Comparison of ENCODE assay signal across 8 mouse cellular contexts in genomic region chr6:86747171-86747570, GRCm38 (mm10). TPM values are rescaled to one million over a fixed set of nuclear protein-coding genes. Genes with fewer than 3 reads are reported as not detected.
DNase-seq lines count a peak whose midpoint lies in the region; ATAC-seq and TF ChIP-seq lines count a peak whose summit lies in the region.

No protein-coding gene starts in this region.

- H3K4me3 ChIP-seq in liver, embryonic 12.5 days: no peak overlapping the region
- no peak overlapping the region for H3K4me3 ChIP-seq in limb, embryonic 14.5 days (replicated peaks; ENCODE audit: low read length)

- no peak overlapping the region for H3K27ac ChIP-seq in liver, embryonic 12.5 days
- no peak overlapping the region for H3K27ac ChIP-seq in limb, embryonic 14.5 days (replicated peaks; ENCODE audit: low read depth, low read length)

- no peak overlapping the region for H3K4me2 ChIP-seq in liver, embryonic 12.5 days
- no peak overlapping the region for H3K4me2 ChIP-seq in limb, embryonic 14.5 days (replicated peaks; ENCODE audit: low read depth, low read length, severe bottlenecking)

- DNase-seq in CD4-positive, CD25-positive, alpha-beta regulatory T cell, adult 2 months (ENCODE audit: low read depth, low spot score): peak; percentile 76
- peak; percentile 48 for DNase-seq in liver
- peak; percentile 81 for DNase-seq in brain, embryonic 14.5 days (ENCODE audit: low read depth)
- peak; percentile 62 for DNase-seq in forelimb bud, embryonic 11.5 days (ENCODE audit: low read depth, low spot score)
- peak; percentile 55 for DNase-seq in limb, embryonic 14.5 days (ENCODE audit: low spot score)
- peak; percentile 56 for DNase-seq in skeletal muscle tissue, adult 2 months (ENCODE audit: low read depth, low spot score)

- peaks cover 9% of the 10 kb centered on the region; the same call in 1 of the 2 replicates for H3K4me1 ChIP-seq in liver, embryonic 12.5 days
- H3K4me1 ChIP-seq in limb, embryonic 14.5 days (ENCODE audit: control insufficient read depth, insufficient read depth, low read length): no peaks in the 10 kb centered on the region

- no peak for ATAC-seq in CD4-positive, CD25-positive, alpha-beta regulatory T cell, adult 4 months
- ATAC-seq in liver, embryonic 12.5 days: no peak
- ATAC-seq in limb, embryonic 14.5 days (ENCODE audit: low FRiP score, low read depth): no peak

- TF ChIP-seq POLR2A in brain, embryonic 14.5 days (IDR thresholded peaks at IDR 0.05; ENCODE audit: borderline replicate concordance, extremely low read depth, insufficient read depth, insufficient read length, poor library complexity, severe bottlenecking): no peak
- TF ChIP-seq POLR2A in limb, embryonic 14.5 days (IDR thresholded peaks at IDR 0.05; ENCODE audit: borderline replicate concordance, extremely low read depth, insufficient read depth, insufficient read length): no peak

- TF ChIP-seq CTCF in brain, embryonic 14.5 days (IDR thresholded peaks at IDR 0.05; ENCODE audit: borderline replicate concordance, extremely low read depth, insufficient read depth, insufficient read length): peak; percentile 74; the same call in 1 of the 2 replicates

- H3K36me3 ChIP-seq in liver, embryonic 12.5 days: peaks cover 3% of the 10 kb centered on the region; the same call in 1 of the 2 replicates
- H3K36me3 ChIP-seq in limb, embryonic 14.5 days (ENCODE audit: control insufficient read depth, insufficient read depth, low read length): 0 out of 2 replicates have a peak, but pooled peaks cover under 1% of the 10 kb centered on the region

- no peak overlapping the region for H3K9ac ChIP-seq in liver, embryonic 12.5 days
- no peak overlapping the region for H3K9ac ChIP-seq in limb, embryonic 14.5 days (ENCODE audit: low read depth, low read length, severe bottlenecking)

- no peaks in the 10 kb centered on the region for H3K27me3 ChIP-seq in liver, embryonic 12.5 days (replicated peaks)
- no peaks in the 10 kb centered on the region for H3K27me3 ChIP-seq in limb, embryonic 14.5 days (ENCODE audit: control insufficient read depth, insufficient read depth, low read length)

- no peaks in the 10 kb centered on the region for H3K9me3 ChIP-seq in liver, embryonic 12.5 days (replicated peaks)
- no peaks in the 10 kb centered on the region for H3K9me3 ChIP-seq in limb, embryonic 14.5 days (ENCODE audit: control insufficient read depth, low read length)

RNA-seq across cellular contexts. Expression of gene Gmcl1, which starts 14.0 kb away (rescaled TPM):
- polyA plus RNA-seq in CD4-positive, CD25-positive, alpha-beta regulatory T cell, adult 4 months (2017; shearing (Covaris generic)): 10 to 100 TPM; 10.7 to 15.5 TPM
- 17.5 and 17.8 TPM in 2 replicates for polyA plus RNA-seq in liver, embryonic 12.5 days (2016; fragmentation: Nextera tagmentation; extraction: Ambion mirVana)
- polyA plus RNA-seq in brain, embryonic 14.5 days (2012; rRNA removed): 35.4 and 36.9 TPM in 2 replicates
- polyA plus RNA-seq in limb, embryonic 14.5 days (2012; rRNA removed): 27.0 and 27.3 TPM in 2 replicates
- 33.3 and 41.0 TPM in 2 replicates for polyA plus RNA-seq in limb, embryonic 14.5 days (2014; fragmentation: Nextera tagmentation; extraction: Ambion mirVana)

RNA-seq across cellular contexts. Expression of gene Anxa4, which starts 46.2 kb away (rescaled TPM):
- 10 to 100 TPM; 22.6 to 24.4 TPM for polyA plus RNA-seq in CD4-positive, CD25-positive, alpha-beta regulatory T cell, adult 4 months (2017; shearing (Covaris generic))
- 27.0 and 27.9 TPM in 2 replicates for polyA plus RNA-seq in liver, embryonic 12.5 days (2016; fragmentation: Nextera tagmentation; extraction: Ambion mirVana)
- 2.8 and 3.6 TPM in 2 replicates for polyA plus RNA-seq in brain, embryonic 14.5 days (2012; rRNA removed)
- 23.1 and 28.3 TPM in 2 replicates for polyA plus RNA-seq in limb, embryonic 14.5 days (2012; rRNA removed)
- 45.6 and 50.5 TPM in 2 replicates for polyA plus RNA-seq in limb, embryonic 14.5 days (2014; fragmentation: Nextera tagmentation; extraction: Ambion mirVana)
